9 mouse cellular contexts compared by ENCODE assay signal in the genomic region with DNA sequence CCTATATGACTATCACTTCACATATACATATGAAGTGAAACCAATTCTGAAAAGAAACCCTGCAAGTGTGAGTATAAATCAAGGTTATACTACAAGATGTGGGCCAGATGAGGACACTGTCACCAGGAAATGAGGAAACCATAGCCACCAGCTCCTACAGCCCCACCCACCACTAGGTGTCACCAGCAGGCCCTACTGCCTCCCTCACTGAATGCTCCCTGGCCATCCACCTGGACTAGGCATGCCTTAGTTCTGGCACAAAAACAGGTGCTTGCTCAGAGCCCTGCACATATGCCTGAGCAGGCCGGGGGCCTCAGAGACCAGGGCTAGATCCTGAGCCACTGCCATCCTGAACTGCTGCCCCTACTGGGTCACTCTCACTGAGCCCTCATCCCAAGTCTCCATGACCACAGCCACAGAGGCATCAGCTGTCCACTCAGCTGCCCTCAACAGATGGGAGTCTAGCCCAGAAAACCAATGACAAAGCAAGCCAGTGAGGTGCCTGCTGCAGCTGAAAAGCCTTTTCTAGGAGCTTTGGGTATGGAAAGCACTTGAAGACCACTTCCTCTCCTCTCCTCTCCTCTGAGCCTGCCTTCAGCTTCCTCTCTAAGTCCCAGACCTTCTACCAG. TPM values are rescaled to one million over a fixed set of nuclear protein-coding genes. Genes with fewer than 3 reads are reported as not detected.
DNase-seq lines count a peak whose midpoint lies in the region; ATAC-seq and TF ChIP-seq lines count a peak whose summit lies in the region.
"Had no signal": no experiment of that assay in that cellular context is flagged by ENCODE, and none has a peak within 500 bp of the region (broad histone marks: within the 10 kb centered on the region; RNA-seq: fewer than 3 reads in every experiment).

No protein-coding gene starts in this region.

- no peak overlapping the region for H3K9ac ChIP-seq in kidney, embryonic 14.5 days (ENCODE audit: low read depth, low read length)
- H3K9ac ChIP-seq in ES-Bruce4 (ENCODE audit: low read depth, poor library complexity, severe bottlenecking) = no peak overlapping the region
- H3K9ac ChIP-seq in kidney, postnatal 0 days (ENCODE audit: low read depth, low read length) = no peak overlapping the region
- H3K9ac ChIP-seq: embryonic facial prominence, embryonic 15.5 days had no signal

- no peak for TF ChIP-seq EP300 in ES-Bruce4 (IDR thresholded peaks at IDR 0.05; ENCODE audit: insufficient read depth, low read depth, low read length)

- no peaks in the 10 kb centered on the region for H3K36me3 ChIP-seq in kidney, embryonic 14.5 days (ENCODE audit: control insufficient read depth, insufficient read depth, low read length)
- no peaks in the 10 kb centered on the region for H3K36me3 ChIP-seq in ES-Bruce4 (ENCODE audit: control insufficient read depth, insufficient read depth, low read length, poor library complexity, severe bottlenecking)
- H3K36me3 ChIP-seq in kidney, postnatal 0 days (ENCODE audit: insufficient read depth, low read length) = 0 out of 2 replicates have a peak, but pooled peaks cover 25% of the 10 kb centered on the region
- H3K36me3 ChIP-seq in hindbrain, embryonic 10.5 days = no peaks in the 10 kb centered on the region

- H3K27ac ChIP-seq in kidney, embryonic 14.5 days (ENCODE audit: low read depth, low read length) = no peak overlapping the region
- H3K27ac ChIP-seq in ES-Bruce4 (ENCODE audit: insufficient read depth, low read length) = no peak overlapping the region
- no peak overlapping the region for H3K27ac ChIP-seq in cerebellum, adult 2 months (ENCODE audit: insufficient read depth, low read length)
- no peak overlapping the region for H3K27ac ChIP-seq in kidney, postnatal 0 days
- no peak overlapping the region for H3K27ac ChIP-seq in hindbrain, embryonic 10.5 days
- H3K27ac ChIP-seq: embryonic facial prominence, embryonic 15.5 days had no signal

- H3K4me2 ChIP-seq in kidney, embryonic 14.5 days (replicated peaks; ENCODE audit: low read depth, low read length) = no peak overlapping the region
- no peak overlapping the region for H3K4me2 ChIP-seq in kidney, postnatal 0 days (ENCODE audit: low read length)
- H3K4me2 ChIP-seq: embryonic facial prominence, embryonic 15.5 days had no signal

- H3K9me3 ChIP-seq in kidney, embryonic 14.5 days (ENCODE audit: control insufficient read depth, low read length) = no peaks in the 10 kb centered on the region
- H3K9me3 ChIP-seq in ES-Bruce4 (replicated peaks; ENCODE audit: control insufficient read depth, insufficient read depth, low read length, poor library complexity, severe bottlenecking) = no peaks in the 10 kb centered on the region
- no peaks in the 10 kb centered on the region for H3K9me3 ChIP-seq in kidney, postnatal 0 days (replicated peaks; ENCODE audit: low read length)
- no peaks in the 10 kb centered on the region for H3K9me3 ChIP-seq in hindbrain, embryonic 10.5 days
- H3K9me3 ChIP-seq: embryonic facial prominence, embryonic 15.5 days had no signal

- ATAC-seq in kidney, embryonic 14.5 days (ENCODE audit: low FRiP score, low TSS enrichment) = no peak
- ATAC-seq in kidney, postnatal 0 days (replicated peaks; ENCODE audit: low FRiP score, low read depth) = no peak
- peak; percentile 99 for ATAC-seq in megakaryocyte, adult 5-6 weeks (ENCODE audit: poor library complexity, severe bottlenecking)

- no peak overlapping the region for H3K4me3 ChIP-seq in kidney, embryonic 14.5 days (ENCODE audit: low read length)
- H3K4me3 ChIP-seq in ES-Bruce4 (ENCODE audit: low read depth, low read length) = no peak overlapping the region
- H3K4me3 ChIP-seq in cerebellum, adult 2 months (replicated peaks; ENCODE audit: insufficient read depth, low read depth, low read length) = no peak overlapping the region
- H3K4me3 ChIP-seq in kidney, postnatal 0 days (replicated peaks; ENCODE audit: low read depth, low read length) = no peak overlapping the region
- H3K4me3 ChIP-seq in hindbrain, embryonic 10.5 days = no peak overlapping the region
- H3K4me3 ChIP-seq: embryonic facial prominence, embryonic 15.5 days had no signal

- H3K27me3 ChIP-seq in kidney, embryonic 14.5 days (ENCODE audit: control insufficient read depth, insufficient read depth, low read length) = no peaks in the 10 kb centered on the region
- H3K27me3 ChIP-seq in ES-Bruce4 (ENCODE audit: control insufficient read depth, insufficient read depth, low read length, poor library complexity, severe bottlenecking) = no peaks in the 10 kb centered on the region
- H3K27me3 ChIP-seq in cerebellum, adult 2 months (ENCODE audit: control insufficient read depth, insufficient read depth, low read length) = no peaks in the 10 kb centered on the region
- H3K27me3 ChIP-seq in kidney, postnatal 0 days (ENCODE audit: insufficient read depth, low read length) = no peaks in the 10 kb centered on the region
- peaks cover 63% of the 10 kb centered on the region for H3K27me3 ChIP-seq in hindbrain, embryonic 10.5 days (ENCODE audit: insufficient read depth, poor library complexity, severe bottlenecking)
- H3K27me3 ChIP-seq: embryonic facial prominence, embryonic 15.5 days had no signal

- no peaks in the 10 kb centered on the region for H3K4me1 ChIP-seq in kidney, embryonic 14.5 days (ENCODE audit: control insufficient read depth, insufficient read depth, low read length)
- no peaks in the 10 kb centered on the region for H3K4me1 ChIP-seq in ES-Bruce4 (ENCODE audit: control insufficient read depth, insufficient read depth, low read length)
- H3K4me1 ChIP-seq in cerebellum, adult 2 months (ENCODE audit: control insufficient read depth, insufficient read depth, low read length) = peaks cover 19% of the 10 kb centered on the region
- no peaks in the 10 kb centered on the region for H3K4me1 ChIP-seq in kidney, postnatal 0 days (replicated peaks; ENCODE audit: insufficient read depth, low read length)
- H3K4me1 ChIP-seq in hindbrain, embryonic 10.5 days (replicated peaks) = peaks cover 13% of the 10 kb centered on the region
- H3K4me1 ChIP-seq: embryonic facial prominence, embryonic 15.5 days had no signal

- no peak for TF ChIP-seq POLR2A in ES-Bruce4 (IDR thresholded peaks at IDR 0.05; ENCODE audit: insufficient read depth, low read length)
- TF ChIP-seq POLR2A in cerebellum, adult 2 months (IDR thresholded peaks at IDR 0.05; ENCODE audit: borderline replicate concordance, insufficient read depth, low read length) = no peak

- DNase-seq in kidney, adult 18-20 months = peak; percentile 77
- DNase-seq in cerebellum, adult 2 months = peak; percentile 78 to 82
- peak; percentile 44 for DNase-seq in kidney, postnatal 0 days (ENCODE audit: low spot score)
- peak; percentile 65 for DNase-seq in testis, postnatal 10 days (ENCODE audit: low spot score)
- no peak for DNase-seq in hindbrain, embryonic 10.5 days (ENCODE audit: low spot score)

- TF ChIP-seq CTCF in ES-Bruce4 (IDR thresholded peaks at IDR 0.05; ENCODE audit: low read depth, low read length) = peak; percentile 88
- TF ChIP-seq CTCF in cerebellum, adult 2 months (IDR thresholded peaks at IDR 0.05; ENCODE audit: borderline replicate concordance, insufficient read depth, low read depth, low read length) = peak; percentile 82; the same call in 1 of the 2 replicates
- TF ChIP-seq CTCF in kidney, postnatal 0 days (IDR thresholded peaks at IDR 0.05; ENCODE audit: low read depth) = peak; percentile 71

- 81% methylated on average over 1 of the region's 1 CpGs for WGBS in kidney, embryonic 14.5 days
- WGBS in cerebellum, adult 2 months = 0% methylated on average over 1 of the region's 1 CpGs
- WGBS in kidney, postnatal 0 days = 82% methylated on average over 1 of the region's 1 CpGs
- WGBS in hindbrain, embryonic 10.5 days = 75% methylated on average over 1 of the region's 1 CpGs

RNA-seq across cellular contexts. Expression of a gene that starts 6.2 kb away (rescaled TPM):
- 9.3 and 11.9 TPM in 2 replicates for polyA plus RNA-seq in kidney, embryonic 14.5 days (2014; fragmentation: Nextera tagmentation; extraction: Ambion mirVana)
- polyA plus RNA-seq in ES-Bruce4 (2011; ENCODE audit: insufficient read depth, insufficient read length, low read depth, missing spikeins) = 6.0 and 7.9 TPM in 2 replicates
- 169 and 172 TPM in 2 replicates for polyA plus RNA-seq in cerebellum, adult 2 months (2012; rRNA removed)
- polyA plus RNA-seq in kidney, postnatal 0 days (2015; fragmentation: Nextera tagmentation; extraction: Ambion mirVana) = 12.9 and 15.7 TPM in 2 replicates
- total RNA-seq in megakaryocyte, adult 5-6 weeks (2015) = 6.5 and 8.4 TPM in 2 replicates
- total RNA-seq in megakaryocyte, adult 5-6 weeks (2017) = 8.4 and 13.4 TPM in 2 replicates
- polyA plus RNA-seq in hindbrain, embryonic 10.5 days (2016; fragmentation: Nextera tagmentation; extraction: Ambion mirVana) = 8.0 and 9.4 TPM in 2 replicates

RNA-seq across cellular contexts. Expression of a gene that starts 35.0 kb away (rescaled TPM):
- 7.7 and 9.0 TPM in 2 replicates for polyA plus RNA-seq in kidney, embryonic 14.5 days (2014; fragmentation: Nextera tagmentation; extraction: Ambion mirVana)
- 15.8 and 18.3 TPM in 2 replicates for polyA plus RNA-seq in ES-Bruce4 (2011; ENCODE audit: insufficient read depth, insufficient read length, low read depth, missing spikeins)
- polyA plus RNA-seq in cerebellum, adult 2 months (2012; rRNA removed) = 70.7 and 75.2 TPM in 2 replicates
- polyA plus RNA-seq in kidney, postnatal 0 days (2015; fragmentation: Nextera tagmentation; extraction: Ambion mirVana) = 21.0 and 21.2 TPM in 2 replicates
- total RNA-seq in megakaryocyte, adult 5-6 weeks (2015) = 5.2 and 6.9 TPM in 2 replicates
- 5.8 and 6.3 TPM in 2 replicates for total RNA-seq in megakaryocyte, adult 5-6 weeks (2017)
- 3.9 and 5.8 TPM in 2 replicates for polyA plus RNA-seq in hindbrain, embryonic 10.5 days (2016; fragmentation: Nextera tagmentation; extraction: Ambion mirVana)

Comparison
In these comparisons a context has a peak if more than half of its experiments do, and no peak if none do; other contexts are left out.
1. RNA of a gene that starts 6.2 kb away (polyA plus RNA-seq): 169 to 172 TPM in cerebellum, adult 2 months; 12.9 to 15.7 TPM in kidney, postnatal 0 days, 9.3 to 11.9 TPM in kidney, embryonic 14.5 days, 8.0 to 9.4 TPM in hindbrain, embryonic 10.5 days and 6.0 to 7.9 TPM in ES-Bruce4; every median in the first group is over 10 times any median in the second.
2. Peak in every context shown above with its lines, with median percentiles within 50 percentile points of each other: CTCF ChIP-seq.